Mouse (Mus musculus): Measurements from ENCODE around the gene Ephb6. TPM values are rescaled to one million over a fixed set of nuclear protein-coding genes. Genes with fewer than 3 reads are reported as not detected.

The Ephb6 gene
- polyA plus RNA-seq, 1 experiment from 2014 or later, result 21.3 TPM

DNA sequence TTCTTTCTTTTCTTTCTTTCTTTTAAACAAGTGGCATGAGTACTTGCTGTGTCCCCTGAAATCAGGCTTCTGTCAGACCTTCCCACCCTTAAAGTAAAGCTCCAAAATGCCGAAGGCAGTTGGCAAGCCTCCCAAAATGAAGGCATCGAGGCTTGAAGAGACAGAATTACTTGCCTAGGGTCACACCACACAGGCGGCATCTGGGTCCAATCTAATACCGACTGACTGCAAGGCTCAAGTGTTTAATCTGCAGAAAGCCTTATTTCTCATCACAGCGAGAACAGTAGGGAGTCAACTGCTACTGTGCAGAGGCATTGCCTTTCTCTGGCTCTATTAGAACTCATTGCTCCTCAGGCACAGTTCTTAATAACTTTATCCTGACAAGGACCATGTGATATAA, 28.0 kb upstream of the Ephb6 start:
- Histone ChIP-seq H3K9me3 (no peaks in the 10 kb centered on the region), H3K9ac (no peak overlapping the region), H3K4me2 (replicated peaks) (no peak overlapping the region), H3K27me3 (no peaks in the 10 kb centered on the region), H3K4me1 (no peaks in the 10 kb centered on the region), H3K4me3 (no peak overlapping the region), H3K27ac (no peak overlapping the region), H3K36me3 (no peaks in the 10 kb centered on the region)
- ATAC-seq (ENCODE audit: low FRiP score, low read depth), result no peak
- WGBS, result 21% methylated on average over 5 of the region's 5 CpGs

- Histone ChIP-seq H3K27me3 (no peaks in the 10 kb centered on the region), H3K9ac (no peak overlapping the region), H3K27ac (no peak overlapping the region), H3K9me3 (no peaks in the 10 kb centered on the region), H3K36me3 (no peaks in the 10 kb centered on the region), H3K4me2 (replicated peaks) (no peak overlapping the region), H3K4me1 (no peaks in the 10 kb centered on the region), H3K4me3 (no peak overlapping the region)
- peak; percentile 24; the same call in 1 of the 2 replicates for ATAC-seq (ENCODE audit: low FRiP score, low read depth)
- WGBS, result 67% methylated on average over 7 of the region's 7 CpGs
These were observed 24.0 kb upstream of the Ephb6 start for GRCm38 (mm10) chr6:41581295-41581694.

DNA sequence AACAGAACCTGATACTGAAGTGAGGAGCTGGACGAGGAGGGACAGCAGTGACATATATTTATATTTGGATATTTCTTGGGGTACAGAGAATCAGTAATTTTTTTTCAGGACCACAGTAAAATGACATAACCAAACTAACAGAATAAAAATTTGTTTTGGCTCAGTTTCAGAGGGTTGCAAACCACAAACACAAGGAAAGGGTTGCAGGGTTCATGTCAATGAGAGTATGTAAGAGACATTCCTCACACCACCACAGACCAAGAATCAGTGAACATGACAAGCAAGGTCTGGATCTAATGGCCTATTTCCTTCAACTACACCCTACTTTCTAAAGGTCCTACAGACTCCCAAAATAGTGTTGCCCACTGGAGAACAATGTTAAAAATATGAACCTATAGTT, 23.1 kb upstream of the Ephb6 start:
- Histone ChIP-seq H3K4me1 (no peaks in the 10 kb centered on the region), H3K4me3 (no peak overlapping the region), H3K27ac (no peak overlapping the region), H3K9me3 (no peaks in the 10 kb centered on the region), H3K4me2 (replicated peaks) (no peak overlapping the region), H3K27me3 (no peaks in the 10 kb centered on the region), H3K9ac (no peak overlapping the region), H3K36me3 (no peaks in the 10 kb centered on the region)
- WGBS, result 75% methylated on average over 1 of the region's 1 CpGs
- no peak for ATAC-seq (ENCODE audit: low FRiP score, low read depth)

GRCm38 (mm10) chr6:41604401-41605050, 756 bp upstream of the Ephb6 start:
- H3K9ac ChIP-seq, result peak overlapping the region; percentile 84
- WGBS, result under 1% methylated on average over 22 of the region's 23 CpGs
- H3K9me3 ChIP-seq, result no peaks in the 10 kb centered on the region
- peak; percentile 79 for ATAC-seq (ENCODE audit: low FRiP score, low read depth)
- peak overlapping the region; percentile 88 for H3K27ac ChIP-seq
- H3K27me3 ChIP-seq, result no peaks in the 10 kb centered on the region
- peaks cover 10% of the 10 kb centered on the region for H3K4me1 ChIP-seq
- H3K36me3 ChIP-seq, result no peaks in the 10 kb centered on the region
- H3K4me3 ChIP-seq, result peak overlapping the region; percentile 71
- peak overlapping the region; percentile 87 for H3K4me2 ChIP-seq (replicated peaks)

- H3K27ac ChIP-seq, result peak overlapping the region; percentile 88; the same call in 1 of the 2 replicates
These were observed 467 bp downstream of the Ephb6 start for GRCm38 (mm10) chr6:41605794-41606104.

GRCm38 (mm10) chr6:41606214-41606613, 932 bp downstream of the Ephb6 start:
- H3K36me3 ChIP-seq, result no peaks in the 10 kb centered on the region
- WGBS, result 10% methylated on average over 4 of the region's 4 CpGs
- H3K4me3 ChIP-seq, result peak overlapping the region; percentile 71
- H3K27me3 ChIP-seq, result no peaks in the 10 kb centered on the region
- H3K9ac ChIP-seq, result peak overlapping the region; percentile 84
- H3K4me2 ChIP-seq (replicated peaks), result peak overlapping the region; percentile 87
- H3K9me3 ChIP-seq, result no peaks in the 10 kb centered on the region
- H3K27ac ChIP-seq, result no peak overlapping the region
- peaks cover 10% of the 10 kb centered on the region for H3K4me1 ChIP-seq
- ATAC-seq (ENCODE audit: low FRiP score, low read depth), result no peak

More at GRCm38 (mm10) chr6:41605794-41606104, 467 bp downstream of the Ephb6 start:
- peak; percentile 37 for ATAC-seq (ENCODE audit: low FRiP score, low read depth)
- Histone ChIP-seq H3K4me3 (peak overlapping the region; percentile 71), H3K4me2 (replicated peaks) (peak overlapping the region; percentile 87), H3K9me3 (no peaks in the 10 kb centered on the region), H3K4me1 (peaks cover 10% of the 10 kb centered on the region), H3K36me3 (no peaks in the 10 kb centered on the region), H3K27me3 (no peaks in the 10 kb centered on the region), H3K9ac (peak overlapping the region; percentile 84)
- under 1% methylated on average over 7 of the region's 7 CpGs for WGBS

- H3K4me1 ChIP-seq, result peaks cover 10% of the 10 kb centered on the region
- no peak overlapping the region for H3K4me3 ChIP-seq
- ATAC-seq (ENCODE audit: low FRiP score, low read depth), result no peak
- H3K9me3 ChIP-seq, result no peaks in the 10 kb centered on the region
- H3K27ac ChIP-seq, result no peak overlapping the region
- H3K36me3 ChIP-seq, result no peaks in the 10 kb centered on the region
- H3K4me2 ChIP-seq (replicated peaks), result no peak overlapping the region
- 57% methylated on average over 5 of the region's 5 CpGs for WGBS
- no peaks in the 10 kb centered on the region for H3K27me3 ChIP-seq
- no peak overlapping the region for H3K9ac ChIP-seq
These were observed 2.4 kb downstream of the Ephb6 start for GRCm38 (mm10) chr6:41607637-41608036.

- Histone ChIP-seq H3K9ac (no peak overlapping the region), H3K27ac (no peak overlapping the region), H3K4me1 (no peaks in the 10 kb centered on the region), H3K9me3 (no peaks in the 10 kb centered on the region), H3K4me2 (replicated peaks) (no peak overlapping the region), H3K36me3 (peaks cover 26% of the 10 kb centered on the region), H3K4me3 (no peak overlapping the region), H3K27me3 (no peaks in the 10 kb centered on the region)
- 86% methylated on average over 9 of the region's 9 CpGs for whole genome bisulfite sequencing
- no peak for ATAC-seq (ENCODE audit: low FRiP score, low read depth)
These were observed 15.0 kb downstream of the Ephb6 start for GRCm38 (mm10) chr6:41620173-41620798.

DNA sequence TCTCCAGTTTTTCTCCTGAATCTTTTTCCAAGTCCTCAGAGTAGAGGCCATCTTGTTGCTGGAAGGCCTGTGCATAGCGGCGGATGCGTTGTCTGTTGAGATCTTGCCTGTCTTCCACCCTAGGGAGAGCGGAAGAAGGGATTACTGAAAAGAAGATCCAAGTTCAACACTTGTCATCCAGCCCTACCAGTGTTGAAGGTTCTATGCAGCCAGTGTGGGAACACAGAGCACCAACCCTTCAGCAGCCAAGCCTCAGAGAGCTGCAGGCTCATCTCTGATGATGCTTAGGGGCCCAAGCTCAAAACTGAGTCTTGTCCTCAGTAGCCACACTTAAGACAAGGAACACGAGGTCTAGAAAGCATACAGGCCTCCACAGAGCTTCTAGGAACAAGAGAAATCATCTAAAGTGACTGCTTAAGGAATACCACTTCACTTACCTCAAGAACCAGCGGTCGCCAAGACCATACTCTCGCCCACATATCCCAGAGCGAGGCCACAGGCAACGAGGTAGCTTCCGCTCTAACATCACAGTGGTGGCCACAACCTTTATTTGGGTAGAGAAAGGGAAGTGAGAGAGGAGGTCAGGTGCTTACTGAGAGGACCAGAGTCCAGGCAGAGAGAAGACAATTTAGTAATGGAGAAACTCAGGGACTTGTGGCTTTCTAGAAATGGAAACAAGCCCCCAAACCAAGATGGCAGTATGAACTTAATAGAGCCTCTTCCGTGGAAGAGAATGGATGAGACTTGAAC, 16.1 kb downstream of the Ephb6 start:
- no peak overlapping the region for H3K4me3 ChIP-seq
- H3K27me3 ChIP-seq, result no peaks in the 10 kb centered on the region
- H3K9ac ChIP-seq, result no peak overlapping the region
- no peak for ATAC-seq (ENCODE audit: low FRiP score, low read depth)
- H3K9me3 ChIP-seq, result no peaks in the 10 kb centered on the region
- 93% methylated on average over 12 of the region's 12 CpGs for WGBS
- no peak overlapping the region for H3K27ac ChIP-seq
- H3K4me2 ChIP-seq (replicated peaks), result no peak overlapping the region
- no peaks in the 10 kb centered on the region for H3K4me1 ChIP-seq
- H3K36me3 ChIP-seq, result peaks cover 18% of the 10 kb centered on the region

- Histone ChIP-seq H3K9me3 (no peaks in the 10 kb centered on the region), H3K4me1 (no peaks in the 10 kb centered on the region), H3K4me2 (replicated peaks) (no peak overlapping the region), H3K27me3 (no peaks in the 10 kb centered on the region), H3K9ac (no peak overlapping the region), H3K27ac (no peak overlapping the region), H3K36me3 (peaks cover 14% of the 10 kb centered on the region), H3K4me3 (no peak overlapping the region)
- 68% methylated on average over 9 of the region's 9 CpGs for WGBS
- ATAC-seq (ENCODE audit: low FRiP score, low read depth), result no peak
These were observed 17.4 kb downstream of the Ephb6 start for GRCm38 (mm10) chr6:41622661-41623060.

DNA sequence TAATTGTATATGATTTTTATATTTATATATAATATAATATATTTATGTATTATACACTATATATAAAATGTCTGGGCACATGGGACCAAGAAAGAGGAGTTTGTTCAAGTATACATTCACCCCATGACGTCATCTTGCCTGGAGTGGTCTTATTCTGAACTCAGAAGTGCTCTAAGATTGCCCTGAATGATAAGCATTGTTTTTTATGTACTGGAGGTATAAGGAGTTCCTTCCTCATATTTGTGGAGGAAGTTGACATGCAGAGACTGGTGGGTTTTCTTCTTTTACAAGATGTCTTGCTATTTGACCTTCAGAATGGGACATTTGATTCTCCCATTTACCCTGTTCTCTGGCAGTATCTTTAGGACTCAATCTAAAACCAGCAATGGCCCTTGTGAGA, 22.9 kb downstream of the Ephb6 start:
- H3K36me3 ChIP-seq, result no peaks in the 10 kb centered on the region
- no peaks in the 10 kb centered on the region for H3K4me1 ChIP-seq
- H3K27me3 ChIP-seq, result no peaks in the 10 kb centered on the region
- no peaks in the 10 kb centered on the region for H3K9me3 ChIP-seq
- no peak overlapping the region for H3K9ac ChIP-seq
- no peak overlapping the region for H3K4me2 ChIP-seq (replicated peaks)
- no peak overlapping the region for H3K4me3 ChIP-seq
- no peak overlapping the region for H3K27ac ChIP-seq
- 76% methylated on average over 1 of the region's 1 CpGs for WGBS
- ATAC-seq (ENCODE audit: low FRiP score, low read depth), result no peak

- Histone ChIP-seq H3K36me3 (no peaks in the 10 kb centered on the region), H3K27ac (no peak overlapping the region), H3K4me2 (replicated peaks) (no peak overlapping the region), H3K27me3 (no peaks in the 10 kb centered on the region), H3K9me3 (no peaks in the 10 kb centered on the region), H3K4me3 (no peak overlapping the region), H3K4me1 (no peaks in the 10 kb centered on the region), H3K9ac (no peak overlapping the region)
- no peak for ATAC-seq (ENCODE audit: low FRiP score, low read depth)
- 81% methylated on average over 2 of the region's 2 CpGs for WGBS
These were observed 25.5 kb downstream of the Ephb6 start for GRCm38 (mm10) chr6:41630791-41631190.
